Mouse (Mus musculus) erythroblast, embryonic 14.5 days (primary cell): ENCODE measurements around the gene Ankrd65. TPM values are rescaled to one million over a fixed set of nuclear protein-coding genes. Genes with fewer than 3 reads are reported as not detected.
"Not testable (repeated sequence)": the region's sequence is repeated elsewhere in the genome, so short reads cannot be mapped to it uniquely, and the experiment has no call there.

Source experiments
- H3K27me3 ChIP-seq: 2 replicates; pipeline ENCODE4 v1.6.1; 2012; ENCODE audit warnings: inconsistent platforms; ENCODE audit not compliant: control insufficient read depth
- H3K36me3 ChIP-seq: 2 replicates; pipeline ENCODE4 v1.6.1; 2012; ENCODE audit warnings: mild to moderate bottlenecking, inconsistent platforms; ENCODE audit not compliant: control insufficient read depth
- H3K4me1 ChIP-seq: 2 replicates; pipeline ENCODE4 v1.6.1; 2012; ENCODE audit warnings: inconsistent platforms; ENCODE audit not compliant: control insufficient read depth
- H3K4me3 ChIP-seq: replicated peaks from 2 replicates; pipeline ENCODE3; 2012; ENCODE audit warnings: moderate library complexity, mild to moderate bottlenecking, inconsistent platforms
- H3K9me3 ChIP-seq: 2 replicates; pipeline ENCODE4 v1.6.1; 2012; ENCODE audit warnings: low read length, inconsistent platforms, mixed read lengths; ENCODE audit not compliant: control insufficient read depth
- GATA1 ChIP-seq: IDR thresholded peaks from 2 replicates; pipeline ENCODE4 v1.6.1; 2012; ENCODE audit warnings: low read length, inconsistent platforms, mixed read lengths
- TAL1 ChIP-seq: IDR thresholded peaks from 3 replicates; pipeline ENCODE4 v1.6.1; 2012; ENCODE audit warnings: low read length, inconsistent platforms, mixed read lengths
- polyA plus RNA-seq: library from polyadenylated mRNA; stranded (reverse); fragments of >175 nt; gene quantifications from 2 replicates; pipeline ENCODE4 v1.2.3, GENCODE M21; 2012

Gene Ankrd65
- polyA plus RNA-seq, 1 experiment, result 0.10 TPM

- H3K4me3 ChIP-seq, result no peak overlapping the region
- peaks cover 48% of the 10 kb centered on the region for H3K4me1 ChIP-seq
- no peak for TF ChIP-seq GATA1
- TF ChIP-seq TAL1, result no peak
- H3K27me3 ChIP-seq, result peaks cover 43% of the 10 kb centered on the region
- H3K9me3 ChIP-seq, result no peaks in the 10 kb centered on the region; the same call in 1 of the 2 replicates
- no peaks in the 10 kb centered on the region for H3K36me3 ChIP-seq
These were observed 5.0 kb upstream of the Ankrd65 start for GRCm38 (mm10) chr4:155785246-155785645.

DNA sequence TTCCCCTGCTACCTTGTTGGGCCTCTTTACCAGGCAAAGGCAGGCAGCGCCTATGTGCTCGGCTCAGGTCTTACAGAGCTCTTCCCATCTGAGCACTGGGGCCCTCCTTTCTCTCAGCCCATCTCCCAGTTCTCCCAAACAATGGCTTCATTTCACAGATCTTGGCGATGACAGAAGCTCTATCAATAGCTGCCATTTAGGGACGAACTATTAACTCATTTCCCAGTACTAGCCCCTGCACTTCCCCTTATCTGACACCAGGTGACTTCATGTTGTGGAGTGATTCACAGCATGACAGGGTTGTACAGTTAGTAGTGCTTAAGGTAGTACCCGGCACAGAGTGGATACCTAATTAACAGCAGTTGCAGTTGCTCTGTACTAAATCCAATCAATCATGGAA lies 4.4 kb upstream of the Ankrd65 start, which contains the start of gene Tmem88b:
Tmem88b (minus strand) TSS at position 56 of the 400 bp plus-strand sequence.
- H3K9me3 ChIP-seq, result no peaks in the 10 kb centered on the region; the same call in 1 of the 2 replicates
- TF ChIP-seq TAL1 (no peak), GATA1 (no peak)
- no peaks in the 10 kb centered on the region for H3K36me3 ChIP-seq
- peaks cover 54% of the 10 kb centered on the region for H3K4me1 ChIP-seq
- H3K27me3 ChIP-seq, result peaks cover 39% of the 10 kb centered on the region
- peak within 1 kb of the TSS; percentile 66 for H3K4me3 ChIP-seq

DNA sequence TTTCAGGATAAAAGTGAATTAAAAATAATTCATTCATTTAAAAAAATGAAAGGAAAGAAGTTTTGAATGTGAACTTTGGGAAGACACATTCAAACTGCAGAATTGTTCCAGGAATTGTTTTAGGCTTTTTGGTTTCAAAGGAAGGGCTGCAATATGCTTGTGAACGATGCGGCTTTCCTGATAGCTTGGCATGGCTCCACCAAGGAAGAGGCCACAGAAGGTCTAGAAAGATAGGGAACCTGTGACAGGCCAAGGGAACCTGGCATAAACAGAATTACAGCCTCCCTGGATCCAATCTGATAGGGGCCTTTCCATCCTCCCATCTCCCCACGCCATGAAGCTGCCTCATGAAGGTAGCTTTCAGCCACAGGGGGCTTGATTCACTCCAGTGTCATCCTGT lies 1.9 kb upstream of the Ankrd65 start:
- no peaks in the 10 kb centered on the region for H3K36me3 ChIP-seq
- peak overlapping the region; percentile 14 for H3K4me3 ChIP-seq
- TF ChIP-seq TAL1 (peak; percentile 40; the same call in 1 of the 3 replicates), GATA1 (no peak)
- peaks cover 58% of the 10 kb centered on the region for H3K4me1 ChIP-seq
- H3K27me3 ChIP-seq, result peaks cover 28% of the 10 kb centered on the region
- no peaks in the 10 kb centered on the region; the same call in 1 of the 2 replicates for H3K9me3 ChIP-seq

GRCm38 (mm10) chr4:155788833-155789232 lies 1.4 kb upstream of the Ankrd65 start:
- H3K4me3 ChIP-seq, H3K9me3 ChIP-seq, H3K36me3 ChIP-seq: not testable (repeated sequence)
- Histone ChIP-seq H3K4me1 (peaks cover 54% of the 10 kb centered on the region), H3K27me3 (peaks cover 26% of the 10 kb centered on the region)

DNA sequence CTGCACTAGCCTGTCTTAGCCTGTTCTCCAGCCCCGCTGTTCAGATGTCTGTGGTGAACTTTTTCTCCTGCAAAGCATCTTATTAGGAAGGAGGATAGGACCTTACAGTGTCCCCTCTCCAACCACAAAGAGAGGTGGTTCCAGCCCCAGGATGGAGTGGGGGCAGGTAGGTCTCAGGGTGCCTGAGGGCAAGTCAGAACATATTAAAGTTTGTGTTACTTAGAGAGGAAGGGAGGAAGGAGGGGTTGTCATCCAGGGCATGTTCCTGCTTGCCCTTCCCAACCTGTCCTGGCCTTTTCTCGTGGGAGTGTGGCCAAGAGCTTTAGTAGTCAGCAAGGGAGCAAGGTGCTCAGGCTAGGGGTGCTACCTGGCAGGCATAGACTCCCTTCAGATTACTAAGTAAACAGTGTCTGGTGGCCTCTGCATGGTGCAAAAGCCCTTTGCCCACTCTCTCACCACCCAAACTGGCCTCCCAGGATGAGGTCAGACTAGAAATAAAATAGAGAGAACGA lies 467 bp downstream of the Ankrd65 start:
- Histone ChIP-seq H3K9me3 (no peaks in the 10 kb centered on the region; the same call in 1 of the 2 replicates), H3K27me3 (peaks cover 17% of the 10 kb centered on the region), H3K4me3 (no peak overlapping the region), H3K4me1 (peaks cover 36% of the 10 kb centered on the region), H3K36me3 (no peaks in the 10 kb centered on the region)
- no peak for TF ChIP-seq GATA1
- TF ChIP-seq TAL1, result no peak

- TF ChIP-seq TAL1 (no peak), GATA1 (no peak)
These were observed 1.1 kb downstream of the Ankrd65 start for GRCm38 (mm10) chr4:155791240-155791933.

DNA sequence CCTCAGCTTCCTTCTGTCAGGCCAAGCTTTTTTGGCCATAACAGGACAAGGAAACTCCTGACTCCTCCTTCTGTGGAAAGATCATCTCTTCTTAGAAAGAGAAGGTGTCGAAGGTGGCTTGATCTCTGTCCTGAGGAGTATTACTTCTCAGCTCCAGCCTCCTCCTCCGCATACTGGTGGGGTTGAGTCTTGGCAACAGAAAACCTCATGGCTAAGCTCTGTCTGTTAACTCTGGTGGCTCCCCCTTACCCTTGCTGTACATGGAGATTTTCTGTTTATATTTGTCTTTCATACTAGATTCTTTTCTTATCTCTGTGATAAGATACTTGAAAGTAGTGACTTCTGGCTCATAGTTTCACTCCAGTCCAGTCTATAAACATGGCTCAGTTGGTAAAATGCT lies 3.5 kb downstream of the Ankrd65 start:
- Histone ChIP-seq H3K4me3 (no peak overlapping the region), H3K9me3 (no peaks in the 10 kb centered on the region; the same call in 1 of the 2 replicates), H3K27me3 (peaks cover 38% of the 10 kb centered on the region), H3K36me3 (no peaks in the 10 kb centered on the region), H3K4me1 (peaks cover 21% of the 10 kb centered on the region)
- TF ChIP-seq TAL1, result no peak
- no peak for TF ChIP-seq GATA1

More at GRCm38 (mm10) chr4:155791240-155791933, 1.1 kb downstream of the Ankrd65 start:
- H3K27me3 ChIP-seq, result peaks cover 24% of the 10 kb centered on the region
- no peaks in the 10 kb centered on the region for H3K36me3 ChIP-seq
- H3K4me3 ChIP-seq, result no peak overlapping the region
- H3K9me3 ChIP-seq, result no peaks in the 10 kb centered on the region; the same call in 1 of the 2 replicates
- peaks cover 31% of the 10 kb centered on the region for H3K4me1 ChIP-seq

DNA sequence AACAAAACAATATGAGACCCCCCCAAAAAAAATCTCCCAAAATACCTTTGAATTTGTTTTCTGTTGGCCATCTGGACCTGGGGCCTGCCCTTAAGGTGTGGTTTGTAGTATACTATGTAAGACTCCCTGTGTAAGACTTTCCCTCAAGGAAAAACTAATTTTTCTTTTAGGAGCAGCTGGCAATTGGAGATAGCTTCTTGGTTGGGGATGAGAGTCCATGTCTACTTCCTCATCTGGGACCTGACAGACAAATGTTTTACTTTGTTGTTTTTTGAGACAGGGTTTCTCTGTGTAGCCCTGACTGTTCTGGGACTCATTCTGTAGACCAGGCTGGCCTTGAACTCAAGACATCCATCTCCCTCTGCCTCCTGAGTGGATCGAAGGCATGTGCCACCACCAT lies 11.8 kb downstream of the Ankrd65 start:
- peaks cover 27% of the 10 kb centered on the region for H3K36me3 ChIP-seq
- no peak overlapping the region for H3K4me3 ChIP-seq
- peaks cover 34% of the 10 kb centered on the region for H3K4me1 ChIP-seq
- TF ChIP-seq TAL1 (no peak), GATA1 (no peak)
- no peaks in the 10 kb centered on the region for H3K9me3 ChIP-seq
- peaks cover 15% of the 10 kb centered on the region for H3K27me3 ChIP-seq

GRCm38 (mm10) chr4:155802741-155803339 lies 12.6 kb downstream of the Ankrd65 start, which contains the start of gene Mrpl20:
TSS of gene Mrpl20 (plus strand) at chr4:155802878.
- no peaks in the 10 kb centered on the region for H3K9me3 ChIP-seq
- peak within 1 kb of the TSS; percentile 73 for H3K4me3 ChIP-seq
- peaks cover 34% of the 10 kb centered on the region for H3K4me1 ChIP-seq
- peaks cover 33% of the 10 kb centered on the region for H3K36me3 ChIP-seq
- TF ChIP-seq TAL1 (no peak), GATA1 (no peak)
- peaks cover 13% of the 10 kb centered on the region for H3K27me3 ChIP-seq
